Mouse (Mus musculus) MEL (cell line): ENCODE data around the gene Cul4a.

Experiments used
- ELF1 ChIP-seq: IDR thresholded peaks from 2 replicates; pipeline ENCODE4 v1.6.1; 2014; ENCODE audit warnings: low read depth, mild to moderate bottlenecking, inconsistent platforms, low read length, improper control_type of control experiment, moderate library complexity
- POLR2A ChIP-seq, 2 experiments: IDR thresholded peaks; 2 replicates each; pipeline ENCODE4 v1.6.1; 2011 to 2012; ENCODE audit warnings: low read length in 2 of 2, mild to moderate bottlenecking in 2 of 2, control low read depth in 1 of 2, improper control_type of control experiment in 1 of 2, low read depth in 1 of 2, moderate library complexity in 1 of 2; ENCODE audit not compliant: control insufficient read depth in 1 of 2, insufficient read depth in 1 of 2, poor library complexity in 1 of 2
- ZKSCAN1 ChIP-seq: IDR thresholded peaks from 2 replicates; pipeline ENCODE4 v1.6.1; 2012; ENCODE audit warnings: low read depth, mild to moderate bottlenecking, inconsistent platforms, low read length, improper control_type of control experiment, moderate library complexity

- TF ChIP-seq ZKSCAN1 (no peak), POLR2A (IDR thresholded peaks at IDR 0.05; ENCODE audit: control insufficient read depth in 1 of 2, insufficient read depth in 1 of 2, low read depth in 1 of 2, low read length in 2 of 2, poor library complexity in 1 of 2) (no peak), ELF1 (no peak)
These were observed 55.3 kb downstream of the Cul4a start for GRCm38 (mm10) chr8:13160691-13161090.
